Mouse (Mus musculus) thymus, adult 2 months (tissue): ENCODE measurements around the gene Gpr39. TPM values are rescaled to one million over a fixed set of nuclear protein-coding genes. Genes with fewer than 3 reads are reported as not detected.

Source experiments
- DNase-seq: peaks from one replicate; pipeline ENCODE4 v3.0.0; 2021
- H3K27ac ChIP-seq: fragments of 200-500 bp; 2 replicates; pipeline ENCODE4 v1.5.1; 2012; ENCODE audit warnings: low read length, control low read depth; ENCODE audit not compliant: control insufficient read depth, insufficient read depth
- H3K27me3 ChIP-seq: fragments of 200-500 bp; 2 replicates; pipeline ENCODE4 v1.6.1; 2012; ENCODE audit warnings: mild to moderate bottlenecking, low read length, moderate library complexity, mixed read lengths; ENCODE audit not compliant: control insufficient read depth, insufficient read depth
- H3K36me3 ChIP-seq: fragments of 200-500 bp; 2 replicates; pipeline ENCODE4 v1.6.1; 2012; ENCODE audit warnings: mild to moderate bottlenecking, low read length, moderate library complexity; ENCODE audit not compliant: control insufficient read depth, insufficient read depth
- H3K4me1 ChIP-seq: fragments of 200-500 bp; replicated peaks from 2 replicates; pipeline ENCODE4 v1.6.1; 2012; ENCODE audit warnings: low read length; ENCODE audit not compliant: control insufficient read depth, insufficient read depth
- H3K4me3 ChIP-seq: fragments of 200-500 bp; 2 replicates; pipeline ENCODE4 v1.5.1; 2012; ENCODE audit warnings: mild to moderate bottlenecking, low read length, control low read depth, moderate library complexity; ENCODE audit not compliant: control insufficient read depth, insufficient read depth
- CTCF ChIP-seq: fragments of 200-500 bp; IDR thresholded peaks from 2 replicates; pipeline ENCODE4 v1.5.1; 2012; ENCODE audit warnings: mild to moderate bottlenecking, control low read depth, low read length, moderate library complexity, borderline replicate concordance; ENCODE audit not compliant: control insufficient read depth, poor library complexity, insufficient read depth; ENCODE audit errors: extremely low read depth
- POLR2A ChIP-seq: fragments of 200-500 bp; IDR thresholded peaks from 2 replicates; pipeline ENCODE4 v1.6.1; 2012; ENCODE audit warnings: mild to moderate bottlenecking, low read length, control low read depth, moderate library complexity; ENCODE audit not compliant: control insufficient read depth, poor library complexity, insufficient read depth; ENCODE audit errors: extremely low read depth
- WGBS: fragments of 180-500 bp; shearing (Covaris S2); methylation state at CpG from one replicate; pipeline ENCODE4 v1.1.7; 2018; 5-methylcytosine and 5-hydroxymethylcytosine counted together
- polyA plus RNA-seq: library from polyadenylated mRNA; depleted of rRNA; stranded (reverse); fragments of >200 nt; gene quantifications from 2 replicates; pipeline ENCODE4 v1.2.3, GENCODE M21; 2012

Gpr39 gene
- polyA plus RNA-seq, 1 experiment, result 0.57 TPM

- H3K36me3 ChIP-seq, result no peaks in the 10 kb centered on the region
- H3K4me1 ChIP-seq, result no peaks in the 10 kb centered on the region
- no peak overlapping the region for H3K27ac ChIP-seq
- H3K27me3 ChIP-seq, result no peaks in the 10 kb centered on the region
- no peak for DNase-seq
- H3K4me3 ChIP-seq, result no peak overlapping the region
- TF ChIP-seq CTCF (no peak), POLR2A (no peak)
- WGBS, result 77% methylated on average over 4 of the region's 4 CpGs
These were observed 55.1 kb downstream of the Gpr39 start for GRCm38 (mm10) chr1:125731854-125732253.

DNA sequence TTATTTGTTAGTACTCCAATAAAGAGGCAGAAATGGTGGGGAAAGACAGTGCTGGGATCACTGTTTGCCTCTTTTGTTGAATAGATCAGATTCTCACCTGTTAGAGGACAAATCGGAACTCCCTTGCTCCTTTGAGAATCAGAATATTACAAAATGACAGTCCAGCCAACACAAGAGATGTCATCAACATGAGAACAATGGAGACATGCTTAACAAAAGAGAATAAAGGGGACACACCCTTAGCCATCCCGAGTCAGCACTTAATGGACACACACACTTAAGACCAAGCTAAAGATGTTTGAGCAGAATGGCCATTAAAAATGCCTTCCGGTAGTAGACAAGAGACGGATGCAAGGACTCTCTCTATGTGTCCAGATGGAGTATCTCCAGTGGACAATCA, 68.0 kb downstream of the Gpr39 start:
- no peak for TF ChIP-seq CTCF
- no peak for TF ChIP-seq POLR2A
- no peaks in the 10 kb centered on the region for H3K36me3 ChIP-seq
- DNase-seq, result no peak
- no peaks in the 10 kb centered on the region for H3K4me1 ChIP-seq
- no peak overlapping the region for H3K27ac ChIP-seq
- H3K27me3 ChIP-seq, result no peaks in the 10 kb centered on the region
- WGBS, result 92% methylated on average over 4 of the region's 4 CpGs
- no peak overlapping the region for H3K4me3 ChIP-seq

GRCm38 (mm10) chr1:125755335-125755996, 78.7 kb downstream of the Gpr39 start:
- no peaks in the 10 kb centered on the region for H3K36me3 ChIP-seq
- H3K27ac ChIP-seq, result no peak overlapping the region
- no peaks in the 10 kb centered on the region for H3K27me3 ChIP-seq
- WGBS, result 92% methylated on average over 4 of the region's 4 CpGs
- H3K4me3 ChIP-seq, result no peak overlapping the region
- TF ChIP-seq POLR2A (no peak), CTCF (no peak)
- DNase-seq, result no peak
- H3K4me1 ChIP-seq, result no peaks in the 10 kb centered on the region

DNA sequence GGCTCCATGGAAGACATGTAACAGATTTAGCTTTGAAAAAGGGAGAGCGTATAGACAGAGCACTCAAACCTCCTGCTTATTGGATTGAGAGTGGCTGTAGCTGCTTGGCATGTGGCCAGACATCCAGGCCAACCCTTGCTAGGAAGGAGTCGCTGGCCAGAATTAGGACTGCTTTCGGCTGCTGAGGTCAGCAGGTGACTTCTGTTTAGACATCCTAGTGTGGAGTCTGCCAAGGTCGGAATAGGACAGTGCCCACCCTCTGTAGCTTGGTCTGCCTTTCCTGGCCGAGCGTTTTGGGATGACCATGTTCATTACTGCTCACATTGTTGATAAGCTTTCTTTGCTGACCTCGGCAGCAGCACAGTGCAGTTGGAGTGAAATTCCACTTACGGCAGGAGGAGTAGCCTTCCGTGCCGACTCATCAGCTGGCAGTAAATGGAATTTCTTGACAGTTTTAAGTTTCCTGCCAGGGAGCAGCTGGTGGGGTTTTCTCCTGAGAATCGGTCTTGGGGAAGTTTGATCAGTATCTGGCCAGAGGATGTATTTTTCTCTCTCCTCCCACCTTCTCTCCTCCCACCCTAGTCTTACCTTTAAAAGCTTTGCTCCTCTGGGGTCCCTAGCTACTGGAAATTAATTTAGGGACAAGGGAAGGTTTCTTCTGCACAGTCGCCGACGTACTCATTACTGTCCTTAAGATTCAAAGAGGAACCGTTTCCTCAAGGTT, 83.3 kb downstream of the Gpr39 start:
- H3K4me1 ChIP-seq, result no peaks in the 10 kb centered on the region
- TF ChIP-seq POLR2A (no peak), CTCF (no peak)
- no peaks in the 10 kb centered on the region for H3K27me3 ChIP-seq
- H3K27ac ChIP-seq, result no peak overlapping the region
- no peak for DNase-seq
- H3K4me3 ChIP-seq, result no peak overlapping the region
- 81% methylated on average over 15 of the region's 15 CpGs for WGBS
- H3K36me3 ChIP-seq, result no peaks in the 10 kb centered on the region

DNA sequence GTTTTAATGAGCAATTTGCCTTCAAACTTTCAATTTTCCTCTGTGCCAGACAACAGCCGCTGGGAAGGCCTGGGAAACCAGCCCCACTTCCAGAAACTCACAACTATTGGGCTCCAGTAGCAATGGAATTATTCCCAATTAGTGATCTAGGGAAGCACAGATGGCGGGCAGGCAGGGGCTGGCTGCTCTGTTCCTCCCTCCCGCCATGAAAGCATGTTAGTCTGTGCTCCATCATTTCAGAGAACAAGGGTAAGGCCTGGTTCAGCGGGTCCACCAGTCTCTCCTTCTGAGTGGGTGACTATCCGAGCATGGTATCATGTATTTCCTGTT, 83.9 kb downstream of the Gpr39 start:
- no peak for TF ChIP-seq CTCF
- no peak for TF ChIP-seq POLR2A
- 85% methylated on average over 5 of the region's 5 CpGs for WGBS
- DNase-seq, result no peak

DNA sequence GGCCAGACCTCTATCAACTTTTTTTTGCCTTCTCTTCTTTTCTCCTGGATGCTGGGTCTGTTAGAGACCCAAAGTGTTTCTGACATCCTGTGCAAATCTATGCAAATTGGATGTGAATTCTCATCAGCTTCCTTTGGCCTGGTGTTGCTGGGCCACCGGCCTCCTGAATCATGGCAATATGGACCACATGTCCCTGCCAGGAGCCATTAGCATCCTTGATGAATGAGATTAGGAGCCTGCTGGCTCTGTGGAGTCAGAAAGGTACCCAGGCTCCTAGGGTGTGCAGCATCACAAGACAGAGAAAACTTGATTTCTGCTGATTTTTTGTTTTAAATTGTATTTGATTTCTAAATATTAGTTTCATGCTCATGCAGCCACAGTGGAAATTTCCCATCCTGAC, 85.3 kb downstream of the Gpr39 start:
- H3K4me3 ChIP-seq, result no peak overlapping the region
- H3K4me1 ChIP-seq, result no peaks in the 10 kb centered on the region
- no peak for TF ChIP-seq POLR2A
- no peak for TF ChIP-seq CTCF
- H3K27ac ChIP-seq, result no peak overlapping the region
- no peak for DNase-seq
- WGBS, result 73% methylated on average over 1 of the region's 1 CpGs
- H3K36me3 ChIP-seq, result no peaks in the 10 kb centered on the region
- H3K27me3 ChIP-seq, result no peaks in the 10 kb centered on the region

More for the DNA sequence above, 83.9 kb downstream of the Gpr39 start:
- H3K27me3 ChIP-seq, result no peaks in the 10 kb centered on the region
- no peaks in the 10 kb centered on the region for H3K4me1 ChIP-seq
- no peak overlapping the region for H3K27ac ChIP-seq
- H3K36me3 ChIP-seq, result no peaks in the 10 kb centered on the region
- no peak overlapping the region for H3K4me3 ChIP-seq

DNA sequence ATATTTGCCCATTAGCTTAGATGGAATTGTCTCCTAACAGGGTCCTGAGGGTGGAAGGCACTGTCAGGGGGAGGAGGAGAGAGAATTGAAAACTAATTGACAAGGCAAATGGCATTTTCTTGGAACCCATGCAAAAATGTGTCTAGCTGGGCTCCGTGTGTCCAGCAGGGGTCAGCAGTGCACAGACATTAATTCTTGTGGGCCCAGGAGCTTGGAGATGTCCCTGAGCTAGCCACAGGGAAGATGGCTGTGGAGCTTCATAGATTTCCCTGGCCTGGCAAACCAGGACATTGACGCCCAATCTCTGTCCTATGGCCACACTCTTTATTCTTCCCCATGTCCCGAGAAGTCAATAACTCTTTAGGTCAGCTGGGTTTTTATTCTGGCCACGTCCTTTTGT, 113.0 kb downstream of the Gpr39 start:
- Histone ChIP-seq H3K27ac (no peak overlapping the region), H3K27me3 (no peaks in the 10 kb centered on the region), H3K36me3 (no peaks in the 10 kb centered on the region), H3K4me1 (no peaks in the 10 kb centered on the region), H3K4me3 (no peak overlapping the region)
- no peak for TF ChIP-seq POLR2A
- no peak for TF ChIP-seq CTCF
- WGBS, result 44% methylated on average over 4 of the region's 4 CpGs
- peak; percentile 17 for DNase-seq
